Mouse (Mus musculus) heart, adult 2 months (tissue): ENCODE data around the gene Mapk12. TPM values are rescaled to one million over a fixed set of nuclear protein-coding genes. Genes with fewer than 3 reads are reported as not detected.

Experiments
- DNase-seq, 2 experiments: peaks; one replicate each; pipeline ENCODE4 v3.0.0; 2021
- H3K27ac ChIP-seq: fragments of 200-600 bp; 2 replicates; pipeline ENCODE4 v1.8.1; 2022
- H3K27me3 ChIP-seq: fragments of 200-500 bp; 2 replicates; pipeline ENCODE4 v1.6.1; 2012; ENCODE audit warnings: mild to moderate bottlenecking, low read length, inconsistent platforms, mixed read lengths; ENCODE audit not compliant: control insufficient read depth, insufficient read depth
- H3K36me3 ChIP-seq: fragments of 200-500 bp; 2 replicates; pipeline ENCODE4 v1.6.1; 2012; ENCODE audit warnings: low read length, inconsistent platforms; ENCODE audit not compliant: control insufficient read depth, insufficient read depth
- H3K4me1 ChIP-seq: fragments of 200-500 bp; 2 replicates; pipeline ENCODE4 v1.6.1; 2011; ENCODE audit warnings: low read length; ENCODE audit not compliant: control insufficient read depth, insufficient read depth
- H3K4me3 ChIP-seq: fragments of 200-600 bp; 2 replicates; pipeline ENCODE4 v1.8.1; 2022
- H3K79me2 ChIP-seq: fragments of 200-500 bp; replicated peaks from 2 replicates; pipeline ENCODE4 v1.6.1; 2012; ENCODE audit warnings: mild to moderate bottlenecking, inconsistent platforms, low read length, moderate library complexity, mixed read lengths; ENCODE audit not compliant: control insufficient read depth, insufficient read depth
- H3K9ac ChIP-seq: fragments of 200-500 bp; 2 replicates; pipeline ENCODE4 v1.6.1; 2012; ENCODE audit warnings: low read depth, mild to moderate bottlenecking, control low read depth, inconsistent platforms, low read length, mixed read lengths
- CTCF ChIP-seq: fragments of 200-600 bp; IDR thresholded peaks from 2 replicates; pipeline ENCODE4 v1.8.1; 2022; ENCODE audit warnings: antibody characterized with exemption, mild to moderate bottlenecking, moderate library complexity
- EP300 ChIP-seq: fragments of 200-500 bp; IDR thresholded peaks from 2 replicates; pipeline ENCODE4 v1.6.1; 2011; ENCODE audit warnings: low read depth, low read length, control low read depth; ENCODE audit not compliant: insufficient read depth
- POLR2A ChIP-seq: fragments of 200-500 bp; IDR thresholded peaks from 2 replicates; pipeline ENCODE4 v1.6.1; 2011; ENCODE audit warnings: mild to moderate bottlenecking, low read depth, low read length, control low read depth; ENCODE audit not compliant: insufficient read depth
- WGBS: fragments of 180-500 bp; shearing (Covaris S2); methylation state at CpG from one replicate; pipeline ENCODE4 v1.1.7; 2018; 5-methylcytosine and 5-hydroxymethylcytosine counted together
- intact Hi-C: fragments of 180-260 bp; cut with DNase I; formaldehyde crosslinking; loops from one replicate; pipeline ENCODE4 v1.15.1; 2025
- polyA plus RNA-seq: library from polyadenylated mRNA; depleted of rRNA; stranded (reverse); fragments of >200 nt; gene quantifications from 2 replicates; pipeline ENCODE4 v1.2.3, GENCODE M21; 2012
- total RNA-seq, 2 experiments: library from RNA; stranded (reverse); gene quantifications; 2 replicates each; pipeline ENCODE4 v1.2.3; 2021

The Mapk12 gene
- total and polyA plus RNA-seq, 3 experiments = 20.7 to 30.5 (median 21.1) TPM

- no peak for TF ChIP-seq EP300
- TF ChIP-seq POLR2A = peak; percentile 46; the same call in 1 of the 2 replicates
- Histone ChIP-seq H3K9ac (peak overlapping the region; percentile 84), H3K4me3 (peak overlapping the region; percentile 55), H3K4me1 (peaks cover 29% of the 10 kb centered on the region), H3K27ac (peak overlapping the region; percentile 83; the same call in 1 of the 2 replicates), H3K27me3 (no peaks in the 10 kb centered on the region), H3K36me3 (no peaks in the 10 kb centered on the region; the same call in 1 of the 2 replicates), H3K79me2 (no peaks in the 10 kb centered on the region)
- 5% methylated on average over 15 of the region's 15 CpGs for WGBS
- intact Hi-C loops = no loop called here
- peak; percentile 74 to 77 for DNase-seq
Observed at GRCm38 (mm10) chr15:89173906-89174214, 33.4 kb upstream of the Mapk12 start.

DNA sequence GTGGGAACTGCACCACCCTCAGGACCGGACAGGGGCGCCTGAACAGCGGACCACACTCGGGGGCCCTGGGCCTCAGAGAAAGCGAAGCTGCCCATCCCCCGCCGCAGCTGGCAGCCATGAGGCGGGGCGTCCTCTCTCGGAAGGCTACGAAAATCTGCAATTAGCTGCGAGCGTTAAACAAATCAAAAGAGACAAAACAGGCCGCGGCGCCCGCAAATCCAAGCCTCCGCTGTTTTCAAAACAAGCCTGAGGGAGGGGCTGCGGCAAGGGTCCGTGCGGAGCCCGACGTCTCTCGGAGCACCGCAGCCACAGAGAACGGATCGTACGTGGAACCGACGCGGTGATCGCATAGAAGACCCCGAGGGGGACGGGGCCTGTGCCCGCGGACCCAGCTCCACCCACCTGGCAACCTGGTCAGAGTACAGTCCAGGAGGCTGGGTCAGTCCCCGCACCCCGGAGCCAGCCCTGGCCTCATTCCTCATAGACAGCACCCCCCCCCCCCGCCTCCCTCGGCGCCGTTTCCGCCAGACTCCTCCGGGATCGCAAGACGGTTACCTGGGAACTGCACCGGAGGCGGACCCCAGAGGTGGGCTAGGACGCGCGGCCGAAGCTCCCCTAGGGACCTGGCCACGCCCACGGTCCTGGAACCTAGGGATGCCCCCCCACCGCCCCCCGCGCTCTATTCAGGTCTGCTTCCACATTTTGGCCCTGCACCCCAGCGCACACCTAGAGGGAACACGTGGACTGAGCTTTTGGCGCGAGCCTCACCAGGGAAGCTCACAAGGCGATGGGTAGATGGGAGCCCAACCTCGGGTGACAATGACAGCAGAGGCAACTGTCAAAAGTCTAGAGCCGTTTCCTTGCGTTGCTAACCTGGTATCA is 32.8 kb upstream of the Mapk12 start:
- peak; percentile 66 to 69 for DNase-seq
- WGBS = 1% methylated on average over 65 of the region's 65 CpGs
- Histone ChIP-seq H3K4me3 (peak overlapping the region; percentile 55), H3K27ac (peak overlapping the region; percentile 83), H3K9ac (peak overlapping the region; percentile 84), H3K36me3 (no peaks in the 10 kb centered on the region; the same call in 1 of the 2 replicates), H3K27me3 (no peaks in the 10 kb centered on the region), H3K79me2 (no peaks in the 10 kb centered on the region), H3K4me1 (peaks cover 26% of the 10 kb centered on the region)
- TF ChIP-seq EP300 (no peak), CTCF (peak; percentile 9; the same call in 1 of the 2 replicates), POLR2A (no peak)
- intact Hi-C loops = no loop called here

DNA sequence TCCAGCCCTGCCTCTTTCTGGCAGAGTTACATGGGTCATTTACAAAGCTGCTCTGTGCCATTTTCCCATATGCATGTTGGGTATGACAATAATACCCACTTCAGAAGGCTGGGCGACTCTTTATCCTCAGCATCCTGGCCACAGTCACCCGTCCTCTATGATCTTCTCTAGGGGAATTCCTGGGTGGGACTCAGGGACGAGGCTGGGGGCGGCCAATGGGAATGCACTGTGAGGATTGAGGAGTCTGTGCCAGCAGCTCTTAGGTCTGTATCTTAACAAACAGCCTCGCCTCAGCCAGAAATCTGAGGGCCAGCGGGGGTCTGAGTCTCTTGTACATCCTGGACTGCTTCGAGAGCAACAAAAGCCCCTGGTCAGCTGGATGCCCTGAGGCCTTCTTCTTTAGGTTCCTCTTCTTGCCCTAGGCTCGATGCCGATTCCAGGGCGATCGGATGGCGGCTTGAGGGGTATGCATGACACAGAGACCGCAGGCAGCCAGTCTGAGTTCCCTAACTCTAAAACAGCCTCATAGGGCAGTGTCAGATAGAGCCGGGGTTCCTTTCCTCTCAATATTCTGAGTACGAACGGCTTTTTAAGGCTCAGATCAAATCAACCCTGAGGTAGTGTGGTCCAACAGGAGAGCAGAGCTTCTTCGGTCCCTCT is 31.9 kb upstream of the Mapk12 start:
- Histone ChIP-seq H3K27ac (peak overlapping the region; percentile 83), H3K79me2 (no peaks in the 10 kb centered on the region), H3K4me3 (peak overlapping the region; percentile 55), H3K27me3 (no peaks in the 10 kb centered on the region), H3K9ac (peak overlapping the region; percentile 84), H3K36me3 (no peaks in the 10 kb centered on the region; the same call in 1 of the 2 replicates), H3K4me1 (peaks cover 20% of the 10 kb centered on the region)
- TF ChIP-seq POLR2A (no peak), CTCF (no peak), EP300 (no peak)
- intact Hi-C loops = no loop called here
- no peak for DNase-seq
- 42% methylated on average over 17 of the region's 17 CpGs for WGBS

GRCm38 (mm10) chr15:89171526-89172051 is 31.1 kb upstream of the Mapk12 start:
- H3K4me1 ChIP-seq = peaks cover 13% of the 10 kb centered on the region
- peak overlapping the region; percentile 7; the same call in 1 of the 2 replicates for H3K27ac ChIP-seq
- H3K36me3 ChIP-seq = no peaks in the 10 kb centered on the region; the same call in 1 of the 2 replicates
- intact Hi-C loops = no loop called here
- no peak for DNase-seq
- H3K4me3 ChIP-seq = no peak overlapping the region
- no peaks in the 10 kb centered on the region for H3K79me2 ChIP-seq
- TF ChIP-seq CTCF (no peak), EP300 (no peak), POLR2A (no peak)
- WGBS = 86% methylated on average over 5 of the region's 5 CpGs
- no peaks in the 10 kb centered on the region for H3K27me3 ChIP-seq
- no peak overlapping the region for H3K9ac ChIP-seq

DNA sequence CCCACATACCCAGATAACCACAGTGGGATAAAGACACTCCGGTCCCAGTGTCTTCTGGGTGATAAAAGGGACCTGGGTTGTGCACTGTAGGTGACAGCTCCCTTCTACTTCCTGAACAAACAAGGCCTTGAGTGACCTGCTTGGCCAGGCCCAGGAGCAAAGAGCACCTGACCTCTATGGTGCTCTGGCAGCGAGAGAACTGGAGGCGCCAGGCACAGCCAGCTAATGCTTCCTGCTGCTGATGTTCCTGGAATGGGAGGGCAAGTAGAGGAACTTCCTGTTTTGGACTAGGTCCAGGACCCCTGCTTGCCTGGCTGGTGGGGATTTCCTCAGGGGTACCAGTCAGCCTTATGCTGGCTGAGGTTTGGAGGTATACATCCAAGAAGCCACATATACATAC is 29.6 kb upstream of the Mapk12 start:
- Histone ChIP-seq H3K79me2 (no peaks in the 10 kb centered on the region), H3K27me3 (no peaks in the 10 kb centered on the region), H3K36me3 (no peaks in the 10 kb centered on the region; the same call in 1 of the 2 replicates), H3K4me3 (no peak overlapping the region), H3K9ac (no peak overlapping the region), H3K27ac (peak overlapping the region; percentile 86), H3K4me1 (peaks cover 11% of the 10 kb centered on the region)
- intact Hi-C loops = no loop called here
- TF ChIP-seq EP300 (peak; percentile 61; the same call in 1 of the 2 replicates), POLR2A (no peak), CTCF (no peak)
- peak; percentile 44 to 68 for DNase-seq
- 28% methylated on average over 3 of the region's 3 CpGs for WGBS
